Mouse (Mus musculus) heart, embryonic 14.5 days (tissue): ENCODE results near the gene Fam118b. TPM values are rescaled to one million over a fixed set of nuclear protein-coding genes. Genes with fewer than 3 reads are reported as not detected.

Experiments
- ATAC-seq: fragments of 200-750 bp; cut with Nextera tagmentation; 2 replicates; pipeline ENCODE4 v1.8.0; 2017; ENCODE audit warnings: low read depth, moderate TSS enrichment; ENCODE audit not compliant: insufficient number of reproducible peaks, insufficient read depth, low FRiP score
- H3K27ac ChIP-seq, 2 experiments: fragments of 200-500 bp in 1 of 2; fragments of 300-500 bp in 1 of 2; sonication (generic) in 1 of 2; replicated peaks in 1 of 2; 2 replicates each; pipeline ENCODE4 v1.5.1; 2012 to 2014; ENCODE audit warnings: low read depth in 2 of 2, low read length in 2 of 2, control low read depth in 1 of 2, mild to moderate bottlenecking in 1 of 2, mixed read lengths in 1 of 2; ENCODE audit not compliant: control insufficient read depth in 1 of 2, insufficient read depth in 1 of 2
- H3K27me3 ChIP-seq: fragments of 300-500 bp; sonication (generic); 2 replicates; pipeline ENCODE4 v1.6.1; 2014; ENCODE audit warnings: mild to moderate bottlenecking, low read length, control low read depth; ENCODE audit not compliant: control insufficient read depth, insufficient read depth
- H3K36me3 ChIP-seq: fragments of 300-500 bp; sonication (generic); 2 replicates; pipeline ENCODE4 v1.6.1; 2014; ENCODE audit warnings: mild to moderate bottlenecking, control low read depth, low read length, mixed read lengths; ENCODE audit not compliant: control insufficient read depth, insufficient read depth
- H3K4me1 ChIP-seq, 2 experiments: fragments of 200-500 bp in 1 of 2; fragments of 300-500 bp in 1 of 2; sonication (generic) in 1 of 2; 2 replicates each; pipeline ENCODE4 v1.6.1; 2012 to 2014; ENCODE audit warnings: low read length in 2 of 2, control low read depth in 1 of 2, mixed read lengths in 1 of 2; ENCODE audit not compliant: control insufficient read depth in 2 of 2, insufficient read depth in 2 of 2
- H3K4me2 ChIP-seq: fragments of 300-500 bp; sonication (generic); 2 replicates; pipeline ENCODE4 v1.6.1; 2014; ENCODE audit warnings: mild to moderate bottlenecking, low read length
- H3K4me3 ChIP-seq, 2 experiments: fragments of 200-500 bp in 1 of 2; fragments of 300-500 bp in 1 of 2; sonication (generic) in 1 of 2; 2 replicates each; pipeline ENCODE4 v1.5.1; 2012 to 2014; ENCODE audit warnings: low read length in 2 of 2, mild to moderate bottlenecking in 2 of 2, control low read depth in 1 of 2, low read depth in 1 of 2, moderate library complexity in 1 of 2; ENCODE audit not compliant: control insufficient read depth in 1 of 2, insufficient read depth in 1 of 2
- H3K9ac ChIP-seq: fragments of 300-500 bp; sonication (generic); 2 replicates; pipeline ENCODE4 v1.6.1; 2014; ENCODE audit warnings: mild to moderate bottlenecking, low read length
- H3K9me3 ChIP-seq: fragments of 300-500 bp; sonication (generic); 2 replicates; pipeline ENCODE4 v1.6.1; 2016; ENCODE audit warnings: low read length, control low read depth; ENCODE audit not compliant: control insufficient read depth
- WGBS: fragments of 180-500 bp; shearing (Covaris S2); extraction: QIAGEN DNeasy Blood & Tissue Kit; methylation state at CpG from one replicate; pipeline ENCODE4 v1.1.7; 2014; 5-methylcytosine and 5-hydroxymethylcytosine counted together
- polyA plus RNA-seq: library from polyadenylated mRNA; unstranded; fragments of >200 nt; fragmentation: Nextera tagmentation; extraction: Ambion mirVana; gene quantifications from 2 replicates; pipeline ENCODE4 v1.2.1, GENCODE M21; 2014

The Fam118b gene
- polyA plus RNA-seq, 1 experiment from 2014 or later, result 28.3 TPM

DNA sequence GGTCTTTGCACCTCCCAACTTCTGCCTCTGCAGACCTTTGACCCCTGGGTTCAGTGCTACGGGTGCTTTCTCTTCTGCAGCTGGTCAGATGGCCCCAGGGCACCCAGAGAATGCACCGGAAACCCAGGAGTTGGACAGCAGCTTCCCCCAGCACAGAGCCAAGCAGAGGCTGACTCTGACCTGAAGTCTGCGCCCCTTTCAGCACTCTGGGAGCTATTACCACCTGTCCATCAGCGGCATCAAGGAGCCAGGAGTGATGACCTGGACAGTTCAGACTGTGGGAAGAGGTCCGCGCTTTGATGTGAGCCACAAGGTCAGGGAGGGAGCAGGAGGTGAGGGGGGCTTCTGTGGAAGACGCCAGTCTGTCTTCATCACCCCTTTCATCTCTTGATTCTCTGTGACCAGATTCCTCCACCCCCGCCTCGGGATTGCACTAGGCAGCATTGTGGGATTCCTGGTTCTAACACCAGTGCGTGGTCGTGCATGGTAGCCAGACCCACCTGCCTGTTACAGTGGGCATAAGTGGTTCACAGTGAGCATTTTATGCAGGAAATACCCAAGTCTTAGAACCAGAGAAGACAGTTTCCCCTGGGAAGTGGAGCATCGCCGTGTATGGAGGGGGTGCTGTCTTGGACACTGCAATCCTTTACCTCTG, 15.9 kb upstream of the Fam118b start:
- WGBS, result 68% methylated on average over 13 of the region's 13 CpGs
- no peak for ATAC-seq
- peaks cover 0 to 4% of the 10 kb centered on the region in 2 experiments; a peak in 2 of 4 replicates for H3K4me1 ChIP-seq
- no peak overlapping the region for H3K27ac ChIP-seq
- H3K4me2 ChIP-seq, result no peak overlapping the region
- H3K36me3 ChIP-seq, result 0 out of 2 replicates have a peak, but pooled peaks cover 7% of the 10 kb centered on the region
- no peak overlapping the region for H3K9ac ChIP-seq
- H3K4me3 ChIP-seq, result no peak overlapping the region
- H3K9me3 ChIP-seq, result no peaks in the 10 kb centered on the region
- H3K27me3 ChIP-seq, result no peaks in the 10 kb centered on the region

DNA sequence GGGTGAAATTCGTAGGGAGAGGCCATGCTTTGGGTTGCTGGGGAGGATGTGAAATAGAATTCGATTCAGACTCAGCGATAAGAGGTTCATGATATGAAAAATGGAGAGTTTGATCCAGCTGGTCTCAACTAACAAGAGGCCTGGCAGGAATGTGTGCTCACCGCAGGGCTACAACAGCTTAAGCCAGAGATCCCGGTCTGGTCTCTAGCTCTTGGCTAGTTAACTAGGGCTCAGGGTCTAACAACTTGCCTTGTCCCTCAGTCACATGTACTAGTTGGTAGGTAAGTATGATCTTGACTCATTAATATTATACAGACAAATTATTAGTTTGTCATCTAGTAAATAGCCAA, 15.2 kb upstream of the Fam118b start:
- no peak for ATAC-seq
- Histone ChIP-seq H3K4me3 (no peak overlapping the region), H3K9ac (no peak overlapping the region), H3K36me3 (peaks cover 14% of the 10 kb centered on the region), H3K9me3 (no peaks in the 10 kb centered on the region), H3K4me1 (peaks cover 0 to 4% of the 10 kb centered on the region in 2 experiments; a peak in 2 of 4 replicates), H3K27me3 (no peaks in the 10 kb centered on the region), H3K4me2 (no peak overlapping the region), H3K27ac (no peak overlapping the region)
- 59% methylated on average over 5 of the region's 5 CpGs for WGBS

DNA sequence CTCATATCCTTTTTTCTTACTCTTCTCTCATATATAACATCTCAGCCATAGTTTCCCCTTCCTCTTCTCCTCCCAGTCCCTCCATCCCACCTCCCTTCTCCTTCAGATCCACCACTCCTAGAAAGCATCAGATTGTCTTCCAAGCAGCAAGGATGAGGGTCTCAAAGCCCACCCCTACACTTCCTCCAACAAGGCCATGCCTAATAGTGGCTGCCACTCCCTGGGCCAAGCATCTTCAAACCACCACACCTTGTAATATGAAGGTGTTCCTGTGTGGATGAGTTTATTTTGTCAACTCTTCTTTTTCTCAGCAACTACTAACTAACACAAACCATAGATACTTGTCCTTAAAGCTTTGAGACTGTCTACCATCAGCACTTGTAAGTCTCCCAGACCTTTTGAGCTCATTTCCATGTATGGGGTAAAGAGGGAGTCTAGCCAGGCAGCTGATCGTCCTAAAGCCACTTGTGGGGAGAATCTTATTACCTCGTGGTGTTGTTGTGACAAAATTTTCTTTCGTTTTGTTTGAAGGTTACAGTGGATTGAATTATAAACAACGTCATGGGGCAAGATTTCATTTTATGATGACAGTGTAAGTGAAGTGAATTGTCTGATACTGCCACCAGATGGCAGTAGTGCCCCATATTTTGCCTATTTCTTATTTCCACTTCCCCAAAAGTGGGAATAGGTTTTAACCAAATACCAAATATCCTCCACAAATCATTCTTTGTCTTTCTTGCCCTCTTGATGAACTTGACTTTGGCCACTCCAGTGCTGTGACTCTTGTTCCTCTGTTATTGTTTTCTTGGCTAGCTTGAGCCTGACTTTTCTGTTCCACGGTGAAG, 14.6 kb upstream of the Fam118b start:
- Histone ChIP-seq H3K9ac (no peak overlapping the region), H3K4me2 (no peak overlapping the region), H3K36me3 (peaks cover 20% of the 10 kb centered on the region), H3K9me3 (no peaks in the 10 kb centered on the region), H3K4me3 (no peak overlapping the region), H3K27me3 (no peaks in the 10 kb centered on the region), H3K27ac (no peak overlapping the region), H3K4me1 (peaks cover 0 to 3% of the 10 kb centered on the region in 2 experiments; a peak in 2 of 4 replicates)
- ATAC-seq, result no peak
- WGBS, result 18% methylated on average over 5 of the region's 5 CpGs

DNA sequence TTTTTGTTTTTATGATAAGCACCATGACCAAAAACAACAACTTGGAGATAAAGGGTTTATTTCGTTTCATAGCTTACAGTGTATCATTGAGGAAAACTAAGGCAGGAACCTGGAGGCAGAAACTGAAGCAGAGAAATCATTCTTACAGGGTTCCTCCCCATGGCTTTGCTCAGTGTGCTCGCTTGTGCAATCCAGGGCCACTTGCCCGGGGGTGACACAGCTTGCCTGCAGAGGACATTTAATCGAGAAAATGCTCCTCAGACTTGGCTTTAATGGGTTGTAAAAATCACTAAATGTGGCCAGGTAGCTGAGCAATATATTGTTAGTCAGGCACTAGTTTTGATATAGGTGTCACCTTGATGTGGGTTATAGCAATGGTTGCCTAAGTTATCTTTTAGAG, 10.8 kb upstream of the Fam118b start:
- ATAC-seq, result no peak
- WGBS, result 81% methylated on average over 4 of the region's 4 CpGs

DNA sequence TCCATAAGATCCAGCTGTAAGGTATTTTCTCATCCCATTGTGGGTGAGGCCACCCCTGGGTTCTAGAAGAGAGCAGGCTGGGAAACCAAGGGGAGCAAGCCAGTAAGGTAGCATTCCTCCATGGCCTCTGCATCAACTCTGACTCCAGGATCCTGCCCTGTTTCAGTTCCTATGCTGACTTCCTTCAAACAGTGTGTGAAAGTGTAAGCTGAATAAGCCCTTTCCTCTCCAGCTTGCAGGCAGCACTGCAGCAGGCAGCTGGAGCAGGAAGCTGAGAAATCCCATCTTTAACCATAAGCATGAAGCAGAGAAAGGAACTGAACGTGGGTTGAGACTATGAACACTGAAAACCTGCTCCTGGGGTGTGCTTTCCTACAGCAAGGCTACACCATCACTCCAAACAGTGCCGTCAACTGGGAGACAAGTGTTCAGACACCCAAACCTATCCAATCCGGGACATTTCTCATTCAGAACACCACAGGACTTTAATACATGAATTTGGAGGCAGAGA, 10.3 kb upstream of the Fam118b start:
- H3K27me3 ChIP-seq, result no peaks in the 10 kb centered on the region
- no peak for ATAC-seq
- H3K9me3 ChIP-seq, result no peaks in the 10 kb centered on the region
- no peak overlapping the region for H3K27ac ChIP-seq
- no peaks in the 10 kb centered on the region for H3K4me1 ChIP-seq
- no peak overlapping the region for H3K4me3 ChIP-seq
- H3K36me3 ChIP-seq, result peaks cover 63% of the 10 kb centered on the region
- no peak overlapping the region for H3K9ac ChIP-seq
- WGBS, result 84% methylated on average over 3 of the region's 3 CpGs
- no peak overlapping the region for H3K4me2 ChIP-seq

More for the DNA sequence above, 10.8 kb upstream of the Fam118b start:
- Histone ChIP-seq H3K36me3 (peaks cover 58% of the 10 kb centered on the region), H3K27ac (no peak overlapping the region), H3K9ac (no peak overlapping the region), H3K9me3 (no peaks in the 10 kb centered on the region), H3K27me3 (no peaks in the 10 kb centered on the region), H3K4me3 (no peak overlapping the region), H3K4me1 (no peaks in the 10 kb centered on the region), H3K4me2 (no peak overlapping the region)

DNA sequence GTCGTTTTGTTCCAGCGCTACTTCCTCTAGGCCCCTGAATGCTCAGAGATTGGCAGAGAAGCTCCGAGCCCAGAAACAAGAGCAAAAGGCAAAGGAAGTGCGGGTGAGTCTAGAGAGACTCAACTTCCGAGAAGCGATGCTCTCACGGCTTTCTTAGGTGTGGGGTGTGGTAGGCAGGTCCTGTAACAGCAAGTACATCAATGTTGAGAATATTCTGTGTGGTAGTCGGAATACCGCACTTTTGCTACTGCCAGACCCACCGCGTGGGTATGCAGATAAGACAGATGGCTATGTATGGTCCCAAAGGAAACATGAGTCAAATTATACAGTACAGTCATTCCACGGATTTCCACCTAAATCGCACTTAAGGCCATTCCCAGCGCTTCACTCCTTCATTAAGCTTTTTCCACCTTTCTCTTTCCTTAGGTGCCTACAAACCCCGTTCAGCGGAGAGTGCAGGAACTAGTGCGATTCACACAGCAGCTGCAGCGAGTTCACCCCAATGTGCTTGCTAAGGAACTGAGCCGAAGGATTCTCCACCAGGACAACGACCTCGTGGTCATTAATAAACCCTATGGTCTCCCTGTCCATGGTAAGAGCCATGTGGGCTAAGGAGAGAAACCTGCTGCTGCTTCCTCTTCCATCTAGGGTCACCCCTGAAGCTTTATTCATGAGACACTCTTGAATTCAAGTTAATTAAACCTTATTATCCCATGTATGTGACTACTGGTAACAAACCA, 541 bp upstream of the Fam118b start:
- 1% methylated on average over 21 of the region's 21 CpGs for WGBS
- H3K27ac ChIP-seq, result peak overlapping the region; percentile 39 to 85; a peak in 3 of 4 replicates
- peak; percentile 40; the same call in 1 of the 2 replicates for ATAC-seq

DNA sequence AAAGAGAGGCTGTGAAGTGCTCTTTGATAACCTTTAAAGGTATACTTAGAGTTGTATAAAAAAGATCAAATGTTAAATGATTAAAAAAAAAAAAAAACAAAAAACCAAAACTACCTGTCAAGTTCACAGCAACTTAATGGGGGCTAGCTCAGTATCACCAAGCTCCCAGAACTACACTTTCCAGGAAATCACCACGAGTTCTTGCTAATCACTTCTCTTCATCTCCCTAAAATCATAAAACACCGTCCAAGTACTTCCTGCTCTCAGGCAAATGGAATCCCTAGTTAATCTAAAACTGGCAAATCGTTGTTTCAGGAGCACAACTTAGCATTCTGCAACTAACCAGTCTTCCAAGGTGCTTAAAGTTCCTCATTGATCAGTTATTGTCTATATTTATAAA, 3.1 kb downstream of the Fam118b start:
- Histone ChIP-seq H3K4me1 (peaks cover 5 to 17% of the 10 kb centered on the region in 2 experiments), H3K36me3 (peaks cover 6% of the 10 kb centered on the region; the same call in 1 of the 2 replicates), H3K9me3 (no peaks in the 10 kb centered on the region), H3K9ac (no peak overlapping the region), H3K27ac (no peak overlapping the region), H3K27me3 (no peaks in the 10 kb centered on the region), H3K4me2 (no peak overlapping the region), H3K4me3 (no peak overlapping the region)
- 57% methylated on average over 3 of the region's 3 CpGs for WGBS
- no peak for ATAC-seq

More for the DNA sequence above, 541 bp upstream of the Fam118b start:
- Histone ChIP-seq H3K9ac (peak overlapping the region; percentile 83), H3K27me3 (no peaks in the 10 kb centered on the region), H3K4me3 (peak overlapping the region; percentile 79 to 97), H3K4me2 (peak overlapping the region; percentile 84), H3K4me1 (peaks cover 5 to 17% of the 10 kb centered on the region in 2 experiments), H3K9me3 (no peaks in the 10 kb centered on the region), H3K36me3 (peaks cover 27% of the 10 kb centered on the region)
